Mouse (Mus musculus): ENCODE measurements around the gene Cfap57.
A peak's percentile ranks its signal among the peaks of the same experiment; 100 is the strongest.
"Not testable (repeated sequence)": the region's sequence is repeated elsewhere in the genome, so short reads cannot be mapped to it uniquely, and the experiment has no call there.

The Cfap57 gene

DNA sequence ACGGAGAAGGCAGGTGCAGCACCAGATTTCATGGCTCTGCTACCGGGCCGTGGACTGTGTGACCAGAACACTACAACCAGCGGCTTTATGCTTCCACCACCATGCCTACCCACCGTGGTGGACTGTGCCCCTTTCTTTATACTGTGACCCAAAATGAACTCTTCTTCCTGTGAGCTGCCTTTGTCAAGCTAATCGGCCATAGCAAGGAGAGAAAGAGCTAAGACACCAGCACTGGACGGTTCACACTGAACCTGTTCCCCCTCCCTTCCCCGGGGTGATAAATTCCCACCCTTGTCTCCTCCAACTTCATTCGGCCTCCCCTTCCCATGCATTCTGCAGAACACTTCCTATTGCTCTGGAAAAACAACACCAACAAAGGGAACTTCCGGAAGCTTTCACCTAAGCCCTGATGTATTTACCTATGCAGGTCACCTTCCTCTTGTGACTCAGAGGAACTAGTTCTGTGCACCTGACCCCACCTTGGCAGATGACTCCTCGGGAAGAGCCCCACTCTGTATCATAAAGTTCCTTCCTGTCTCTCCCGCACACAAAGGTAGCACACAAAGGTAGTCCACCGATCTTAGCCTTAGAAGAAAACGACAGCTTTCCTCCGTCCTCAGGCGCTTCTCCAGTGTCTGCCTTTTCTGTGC, 103.0 kb downstream of the Cfap57 start:
- no peak for DNase-seq

DNA sequence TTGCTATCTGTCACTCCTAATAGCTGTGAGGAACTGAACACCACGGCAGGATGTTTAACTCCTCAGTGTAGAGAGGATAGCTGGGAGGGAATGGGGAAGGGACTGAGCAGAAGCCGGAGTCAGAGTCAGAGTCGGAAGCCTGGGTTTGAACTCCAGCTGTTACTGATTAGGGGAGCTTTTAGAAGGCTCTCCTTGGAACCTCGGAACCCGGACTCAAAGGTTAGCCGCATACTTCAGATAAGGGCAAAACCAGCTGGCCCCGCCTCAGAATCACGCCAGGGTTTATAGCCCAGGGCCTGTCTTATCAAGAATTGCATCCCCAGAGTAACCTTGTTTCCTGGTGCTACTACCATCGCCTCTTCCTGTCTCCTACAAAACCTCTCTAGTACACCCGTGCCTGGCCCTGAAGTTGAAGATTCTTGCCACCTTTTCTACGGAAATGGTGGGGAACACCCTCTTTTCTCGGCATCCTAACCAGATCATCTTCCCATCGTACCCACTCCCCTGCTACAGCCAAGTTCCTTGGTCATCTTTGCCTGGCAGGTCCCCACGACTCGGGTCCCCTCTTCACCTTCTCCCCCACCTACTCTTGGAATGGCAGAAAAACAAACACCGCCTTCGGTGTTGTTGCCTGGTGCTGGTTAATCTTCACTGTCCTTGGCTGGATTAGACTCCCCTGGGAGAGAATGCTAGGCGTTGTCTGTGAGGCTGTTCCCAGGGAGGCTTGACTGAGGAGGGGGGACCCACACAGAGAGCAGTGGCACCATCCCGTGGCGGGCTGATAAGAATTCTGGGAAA, 103.7 kb downstream of the Cfap57 start:
- no peak for DNase-seq

GRCm38 (mm10) chr4:118509050-118509449, 111.5 kb downstream of the Cfap57 start:
- DNase-seq, result peak; percentile 30

DNA sequence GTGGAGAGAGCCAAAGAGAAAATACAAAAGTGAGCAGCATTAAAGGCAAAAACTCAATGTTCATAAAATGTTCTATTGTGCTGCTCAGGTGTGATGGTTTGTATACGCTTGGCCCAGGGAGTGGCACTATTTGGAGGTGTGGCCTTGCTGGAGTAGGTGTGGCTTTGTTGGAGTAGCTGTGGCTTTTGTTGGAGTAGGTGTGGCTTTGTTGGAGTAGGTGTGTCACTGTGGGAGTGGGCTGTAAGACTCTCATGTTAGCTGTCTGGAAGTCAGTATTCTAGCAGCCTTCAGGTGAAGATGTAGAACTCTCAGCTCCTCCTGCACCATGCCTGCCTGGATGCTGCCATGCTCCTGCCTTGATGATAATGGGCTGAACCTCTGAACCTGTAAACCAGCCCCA, 113.4 kb downstream of the Cfap57 start:
- DNase-seq, result not testable (repeated sequence)

GRCm38 (mm10) chr4:118505551-118505950, 115.0 kb downstream of the Cfap57 start:
- no peak for DNase-seq
